Mouse (Mus musculus): ENCODE measurements at regions not wholly inside any gene's neighbourhood (a gene's known extent, or its start where the extent isn't known, plus 50 kb on each side); places are given as distances from the start of the nearest gene placed in this dataset.

DNA sequence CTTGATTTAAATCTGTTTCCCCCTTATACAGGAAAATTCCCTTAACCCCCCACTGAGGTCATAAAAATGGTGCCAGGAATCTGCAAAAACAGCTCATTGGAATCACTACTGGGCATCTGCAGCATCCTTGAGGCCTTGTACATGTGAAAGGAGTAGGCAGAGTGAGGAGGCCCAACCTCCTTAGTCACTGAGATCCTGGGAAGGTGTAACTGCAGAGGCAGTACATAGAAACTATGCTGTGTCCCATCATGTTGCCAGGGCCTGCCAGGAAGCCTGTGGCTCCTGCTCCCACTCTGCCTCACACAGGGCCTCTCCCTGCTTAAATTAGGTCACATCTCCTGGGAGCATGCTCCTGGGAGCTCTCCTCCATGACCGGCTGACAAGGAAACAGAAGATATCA, 85.7 kb upstream of the Gm9972 start:
- DNase-seq (ENCODE audit: low spot score in 2 of 2) = no peak

DNA sequence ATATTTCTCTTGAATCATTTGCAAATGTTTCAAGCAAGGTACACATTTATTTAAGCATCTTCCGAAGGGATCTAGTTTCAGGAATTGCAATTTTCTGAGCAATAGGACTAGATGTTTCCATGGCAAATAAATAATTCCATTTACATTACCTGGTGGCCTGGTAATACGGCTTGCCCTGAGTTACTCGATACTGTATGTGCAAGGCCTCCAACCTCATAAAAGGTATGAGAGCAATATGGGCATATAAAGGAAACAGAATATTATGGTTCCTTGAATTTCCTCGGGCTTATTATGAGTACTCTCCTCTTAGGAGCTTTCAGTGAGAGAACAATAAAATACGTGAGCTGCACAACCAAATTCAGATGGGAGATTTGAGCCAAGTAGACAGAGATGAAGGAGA, 81.4 kb upstream of the Gm9972 start:
- DNase-seq (ENCODE audit: low spot score in 2 of 2) = no peak

DNA sequence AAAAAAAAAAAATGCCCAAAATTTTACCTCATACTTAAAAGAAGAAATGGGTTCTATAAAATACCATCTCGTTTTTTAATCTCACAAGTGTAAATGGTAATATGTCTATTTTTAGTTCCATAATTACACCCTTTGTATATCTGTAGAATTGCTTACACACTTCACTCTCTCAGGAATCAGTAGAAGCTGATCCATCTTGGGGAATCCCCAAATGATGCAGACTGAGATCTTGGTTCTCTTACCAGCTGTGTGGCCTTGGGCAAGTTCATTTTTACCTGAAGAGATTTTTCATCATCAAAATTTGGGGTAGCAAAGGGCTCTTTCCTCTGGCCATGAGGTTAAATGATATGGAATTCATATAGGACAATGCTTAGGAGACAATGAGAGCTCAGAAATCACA, 69.8 kb upstream of the Gm9972 start:
- no peak for DNase-seq (ENCODE audit: low spot score in 2 of 2)

DNA sequence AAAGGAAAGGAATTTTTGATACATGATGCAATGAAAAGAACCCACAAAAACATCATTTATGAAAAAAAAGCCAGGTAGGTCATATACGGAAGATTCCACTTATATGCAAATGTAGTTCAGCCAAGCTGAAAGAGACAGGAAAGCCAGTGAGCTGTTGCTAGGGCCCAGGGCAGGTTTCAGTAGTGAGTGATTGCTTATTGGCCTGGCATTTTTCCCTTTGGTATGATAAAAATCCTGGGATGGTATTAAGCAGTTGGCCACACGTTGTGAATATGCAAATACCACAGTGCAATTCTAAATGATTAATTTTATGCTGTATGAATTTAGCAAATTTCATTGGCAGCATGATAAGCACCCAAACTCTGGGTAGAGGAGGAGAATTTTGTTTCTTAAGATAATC, 57.3 kb upstream of the Gm9972 start:
- DNase-seq (ENCODE audit: low spot score in 2 of 2) = no peak
